Mouse (Mus musculus): ENCODE data around the gene Elf2. TPM values are rescaled to one million over a fixed set of nuclear protein-coding genes. Genes with fewer than 3 reads are reported as not detected.
A peak's percentile ranks its signal among the peaks of the same experiment; 100 is the strongest.

The Elf2 gene
- total and polyA plus RNA-seq, 3 experiments, result 52.6 to 111 (median 67.8) TPM

DNA sequence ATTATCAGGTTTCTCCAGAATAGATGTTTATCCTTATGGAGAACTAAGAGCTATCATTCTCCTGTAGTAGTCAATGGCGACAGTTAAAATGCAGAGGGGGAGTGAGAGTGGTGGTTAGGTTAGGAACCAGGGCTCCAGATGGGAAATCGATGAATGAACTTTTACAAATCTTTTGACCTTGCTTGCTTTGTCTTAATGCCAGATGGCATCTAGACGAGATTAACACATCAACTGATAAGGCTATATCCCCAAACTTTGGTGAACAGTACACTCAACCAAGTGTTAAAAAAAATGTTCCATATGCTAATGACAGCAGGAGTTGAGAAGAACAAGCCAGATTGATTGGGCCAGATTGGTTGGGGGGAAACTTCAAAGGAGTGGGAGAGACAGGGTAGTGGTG, 111.2 kb downstream of the Elf2 start:
- peak overlapping the region; percentile 20; the same call in 1 of the 2 replicates for H3K4me3 ChIP-seq (ENCODE audit: low read depth, low read length)
- DNase-seq (ENCODE audit: low spot score) (no peak), ATAC-seq (ENCODE audit: extremely low read depth, insufficient number of reproducible peaks, low FRiP score, poor library complexity, severe bottlenecking) (no peak)
- no peaks in the 10 kb centered on the region for H3K9me3 ChIP-seq (replicated peaks)
- no peaks in the 10 kb centered on the region for H3K27me3 ChIP-seq (ENCODE audit: insufficient read depth, low read length)
- peaks cover 74% of the 10 kb centered on the region for H3K4me1 ChIP-seq (ENCODE audit: insufficient read depth, low read depth, low read length)
- TF ChIP-seq GATA1 (IDR thresholded peaks at IDR 0.05; ENCODE audit: borderline replicate concordance, low read length) (no peak), POLR2AphosphoS5 (IDR thresholded peaks at IDR 0.05; ENCODE audit: insufficient replicate concordance, low read depth, low read length) (no peak), CTCF (IDR thresholded peaks at IDR 0.05; ENCODE audit: low read depth, low read length) (no peak), TAL1 (conservative IDR thresholded peaks at IDR 0.05; ENCODE audit: low read depth, low read length) (no peak), GATA2 (IDR thresholded peaks at IDR 0.05; ENCODE audit: borderline replicate concordance, low read depth, low read length) (no peak)
- peaks cover 40% of the 10 kb centered on the region for H3K36me3 ChIP-seq (replicated peaks)

DNA sequence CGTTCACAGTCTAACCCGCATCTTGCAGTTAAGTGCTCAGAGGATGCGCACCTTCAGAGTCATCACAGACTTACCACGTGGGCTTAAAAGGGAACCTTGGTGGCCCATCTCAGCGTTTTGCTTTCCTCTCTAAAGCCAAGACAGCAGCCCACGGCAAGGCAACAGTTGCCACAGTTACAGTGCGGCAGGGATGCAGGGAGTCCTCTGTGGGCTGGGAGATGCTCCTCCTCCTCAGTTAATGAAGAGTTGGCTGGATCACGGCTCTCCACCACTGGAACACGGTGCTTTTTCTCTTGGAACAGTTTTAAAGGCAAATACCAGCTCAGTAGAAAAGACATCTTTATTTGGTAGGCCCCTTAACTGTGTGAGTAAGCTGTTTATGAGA, 111.7 kb downstream of the Elf2 start:
- TF ChIP-seq POLR2AphosphoS5 (IDR thresholded peaks at IDR 0.05; ENCODE audit: insufficient replicate concordance, low read depth, low read length) (no peak), GATA1 (IDR thresholded peaks at IDR 0.05; ENCODE audit: borderline replicate concordance, low read length) (no peak), TAL1 (conservative IDR thresholded peaks at IDR 0.05; ENCODE audit: low read depth, low read length) (no peak), CTCF (IDR thresholded peaks at IDR 0.05; ENCODE audit: low read depth, low read length) (no peak), GATA2 (IDR thresholded peaks at IDR 0.05; ENCODE audit: borderline replicate concordance, low read depth, low read length) (no peak)
- peaks cover 36% of the 10 kb centered on the region for H3K36me3 ChIP-seq (replicated peaks)
- no peaks in the 10 kb centered on the region for H3K27me3 ChIP-seq (ENCODE audit: insufficient read depth, low read length)
- DNase-seq (ENCODE audit: low spot score) (no peak), ATAC-seq (ENCODE audit: extremely low read depth, insufficient number of reproducible peaks, low FRiP score, poor library complexity, severe bottlenecking) (no peak)
- H3K4me1 ChIP-seq (ENCODE audit: insufficient read depth, low read depth, low read length), result peaks cover 71% of the 10 kb centered on the region
- H3K9me3 ChIP-seq (replicated peaks), result no peaks in the 10 kb centered on the region
- H3K4me3 ChIP-seq (ENCODE audit: low read depth, low read length), result peak overlapping the region; percentile 59; the same call in 1 of the 2 replicates

DNA sequence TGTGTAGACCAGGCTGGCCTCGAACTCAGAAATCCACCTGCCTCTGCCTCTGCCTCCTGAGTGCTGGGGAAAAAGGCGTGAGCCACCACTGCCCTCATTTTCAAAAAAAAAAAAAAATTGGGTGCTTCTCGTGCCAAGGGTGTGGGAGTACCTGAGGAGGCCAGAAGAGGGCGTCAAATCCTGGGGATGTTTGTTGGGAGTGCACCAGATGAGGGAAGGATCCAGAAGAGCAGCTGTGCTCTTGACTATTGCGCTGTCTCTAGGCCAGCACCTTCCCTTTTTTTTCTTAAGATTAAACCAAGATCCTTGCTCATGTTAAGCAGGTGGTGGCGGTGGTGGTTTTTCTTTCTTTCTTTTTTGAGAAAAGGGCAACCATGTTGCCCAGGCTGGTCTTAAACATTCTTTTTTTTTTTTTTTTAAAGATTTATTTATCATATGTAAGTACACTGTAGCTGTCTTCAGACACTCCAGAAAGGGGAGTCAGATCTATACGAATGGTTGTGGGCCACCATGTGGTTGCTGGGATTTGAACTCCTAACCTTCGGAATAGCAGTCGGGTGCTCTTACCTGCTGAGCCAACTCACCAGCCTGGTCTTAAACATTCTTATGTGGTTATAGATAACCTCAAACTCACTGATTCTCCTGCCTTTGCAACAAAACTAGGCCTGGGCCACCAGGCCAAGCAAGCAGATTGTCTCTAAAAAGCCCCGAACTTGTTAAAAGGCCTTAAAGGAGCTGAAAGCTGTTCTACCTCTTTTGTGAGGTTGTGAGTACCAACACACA, 112.2 kb downstream of the Elf2 start:
- no peak for TF ChIP-seq POLR2AphosphoS5 (IDR thresholded peaks at IDR 0.05; ENCODE audit: insufficient replicate concordance, low read depth, low read length)
- peak; percentile 31; the same call in 1 of the 2 replicates for TF ChIP-seq CTCF (IDR thresholded peaks at IDR 0.05; ENCODE audit: low read depth, low read length)
- Histone ChIP-seq H3K4me1 (ENCODE audit: insufficient read depth, low read depth, low read length) (peaks cover 71% of the 10 kb centered on the region), H3K36me3 (replicated peaks) (peaks cover 30% of the 10 kb centered on the region), H3K27me3 (ENCODE audit: insufficient read depth, low read length) (no peaks in the 10 kb centered on the region), H3K9me3 (replicated peaks) (no peaks in the 10 kb centered on the region), H3K4me3 (ENCODE audit: low read depth, low read length) (peak overlapping the region; percentile 59; the same call in 1 of the 2 replicates)
- DNase-seq (ENCODE audit: low spot score) (no peak), ATAC-seq (ENCODE audit: extremely low read depth, insufficient number of reproducible peaks, low FRiP score, poor library complexity, severe bottlenecking) (no peak)

DNA sequence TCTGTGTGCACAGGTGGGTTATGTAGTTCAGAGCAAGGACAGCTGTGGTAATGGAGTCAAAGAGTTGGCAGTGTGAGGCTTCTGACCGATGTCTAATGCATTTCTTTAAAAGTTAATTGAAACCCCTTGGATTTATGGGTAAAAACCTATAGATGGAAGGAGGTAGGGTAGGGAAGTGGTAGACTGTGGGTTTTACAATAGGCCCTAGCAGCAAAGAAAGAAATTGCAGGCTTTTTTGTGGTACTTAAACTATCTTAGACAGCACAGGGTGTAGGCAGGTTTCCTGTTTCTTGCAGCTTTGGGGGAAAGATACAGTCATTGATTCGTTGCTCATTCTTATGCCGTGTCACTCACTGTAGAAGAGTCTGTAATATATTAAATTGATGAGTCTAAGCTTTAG, 113.9 kb downstream of the Elf2 start:
- peaks cover 27% of the 10 kb centered on the region for H3K36me3 ChIP-seq (replicated peaks)
- peak overlapping the region; percentile 92 for H3K4me3 ChIP-seq (ENCODE audit: low read depth, low read length)
- DNase-seq (ENCODE audit: low spot score) (no peak), ATAC-seq (ENCODE audit: extremely low read depth, insufficient number of reproducible peaks, low FRiP score, poor library complexity, severe bottlenecking) (no peak)
- H3K9me3 ChIP-seq (replicated peaks), result no peaks in the 10 kb centered on the region
- TF ChIP-seq POLR2AphosphoS5 (IDR thresholded peaks at IDR 0.05; ENCODE audit: insufficient replicate concordance, low read depth, low read length) (no peak), CTCF (IDR thresholded peaks at IDR 0.05; ENCODE audit: low read depth, low read length) (no peak), GATA2 (IDR thresholded peaks at IDR 0.05; ENCODE audit: borderline replicate concordance, low read depth, low read length) (no peak), TAL1 (conservative IDR thresholded peaks at IDR 0.05; ENCODE audit: low read depth, low read length) (no peak), GATA1 (IDR thresholded peaks at IDR 0.05; ENCODE audit: borderline replicate concordance, low read length) (no peak)
- H3K4me1 ChIP-seq (ENCODE audit: insufficient read depth, low read depth, low read length), result peaks cover 70% of the 10 kb centered on the region
- 0 out of 2 replicates have a peak, but pooled peaks cover 6% of the 10 kb centered on the region for H3K27me3 ChIP-seq (ENCODE audit: insufficient read depth, low read length)

DNA sequence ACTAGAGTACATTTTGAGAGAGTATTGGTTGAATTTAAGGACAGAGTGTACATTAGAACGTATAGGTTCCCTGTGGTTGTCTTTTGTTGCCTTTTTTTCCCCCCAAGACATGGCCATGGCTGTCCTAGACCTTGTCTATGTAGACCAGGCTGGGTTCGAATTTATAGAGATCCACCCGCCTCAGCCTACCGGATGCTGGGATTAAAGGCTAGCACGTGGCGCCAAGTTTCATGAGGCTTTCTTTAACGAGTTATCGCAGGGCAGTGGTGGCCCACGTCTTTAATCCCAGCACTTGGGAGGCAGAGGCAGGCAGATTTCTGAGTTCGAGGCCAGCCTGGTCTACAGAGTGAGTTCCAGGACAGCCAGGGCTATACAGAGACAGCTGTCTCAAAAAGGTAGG, 114.5 kb downstream of the Elf2 start:
- ATAC-seq (ENCODE audit: extremely low read depth, insufficient number of reproducible peaks, low FRiP score, poor library complexity, severe bottlenecking) (no peak), DNase-seq (ENCODE audit: low spot score) (no peak)
- peaks cover 22% of the 10 kb centered on the region for H3K36me3 ChIP-seq (replicated peaks)
- H3K27me3 ChIP-seq (ENCODE audit: insufficient read depth, low read length), result 0 out of 2 replicates have a peak, but pooled peaks cover 11% of the 10 kb centered on the region
- no peaks in the 10 kb centered on the region for H3K9me3 ChIP-seq (replicated peaks)
- H3K4me1 ChIP-seq (ENCODE audit: insufficient read depth, low read depth, low read length), result peaks cover 64% of the 10 kb centered on the region
- H3K4me3 ChIP-seq (ENCODE audit: low read depth, low read length), result peak overlapping the region; percentile 92
- TF ChIP-seq GATA1 (IDR thresholded peaks at IDR 0.05; ENCODE audit: borderline replicate concordance, low read length) (no peak), CTCF (IDR thresholded peaks at IDR 0.05; ENCODE audit: low read depth, low read length) (no peak), GATA2 (IDR thresholded peaks at IDR 0.05; ENCODE audit: borderline replicate concordance, low read depth, low read length) (no peak), TAL1 (conservative IDR thresholded peaks at IDR 0.05; ENCODE audit: low read depth, low read length) (no peak), POLR2AphosphoS5 (IDR thresholded peaks at IDR 0.05; ENCODE audit: insufficient replicate concordance, low read depth, low read length) (no peak)

DNA sequence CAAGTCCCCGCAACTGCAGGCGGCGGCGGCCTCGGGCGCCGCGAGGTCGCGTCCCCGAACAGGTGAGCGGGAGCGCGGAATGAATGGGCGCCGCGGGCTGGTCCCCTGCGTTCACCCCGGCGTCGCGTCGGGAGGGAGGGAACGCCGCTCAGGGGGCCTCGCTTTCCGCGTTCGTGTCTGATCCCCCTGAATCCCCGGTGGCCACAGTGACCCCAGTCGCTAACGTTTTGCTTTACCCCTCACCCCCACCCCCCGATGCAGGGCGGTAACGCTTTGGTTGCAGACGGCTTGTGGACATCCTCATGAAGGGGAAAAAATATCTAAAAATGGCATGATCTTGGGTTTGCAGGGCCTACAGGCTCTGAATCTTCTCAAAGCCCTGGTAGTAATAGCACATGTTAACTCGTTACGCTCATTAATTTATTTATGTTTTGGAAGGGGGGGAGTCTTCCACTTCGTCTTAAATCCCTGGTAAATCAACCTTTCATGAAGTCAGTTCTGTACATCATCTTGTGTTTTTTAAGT, 115.2 kb downstream of the Elf2 start:
- no peak for ATAC-seq (ENCODE audit: extremely low read depth, insufficient number of reproducible peaks, low FRiP score, poor library complexity, severe bottlenecking)
- H3K9me3 ChIP-seq (replicated peaks), result no peaks in the 10 kb centered on the region
- no peak for DNase-seq (ENCODE audit: low spot score)
- 0 out of 2 replicates have a peak, but pooled peaks cover 13% of the 10 kb centered on the region for H3K27me3 ChIP-seq (ENCODE audit: insufficient read depth, low read length)
- peak overlapping the region; percentile 92 for H3K4me3 ChIP-seq (ENCODE audit: low read depth, low read length)
- peaks cover 57% of the 10 kb centered on the region for H3K4me1 ChIP-seq (ENCODE audit: insufficient read depth, low read depth, low read length)
- TF ChIP-seq GATA2 (IDR thresholded peaks at IDR 0.05; ENCODE audit: borderline replicate concordance, low read depth, low read length) (no peak), CTCF (IDR thresholded peaks at IDR 0.05; ENCODE audit: low read depth, low read length) (no peak), TAL1 (conservative IDR thresholded peaks at IDR 0.05; ENCODE audit: low read depth, low read length) (no peak), GATA1 (IDR thresholded peaks at IDR 0.05; ENCODE audit: borderline replicate concordance, low read length) (no peak), POLR2AphosphoS5 (IDR thresholded peaks at IDR 0.05; ENCODE audit: insufficient replicate concordance, low read depth, low read length) (no peak)
- peaks cover 20% of the 10 kb centered on the region for H3K36me3 ChIP-seq (replicated peaks)

All from G1E (cell line).